Mouse (Mus musculus): ENCODE results near the gene Shisa9. TPM values are rescaled to one million over a fixed set of nuclear protein-coding genes. Genes with fewer than 3 reads are reported as not detected.

Shisa9 gene
- polyA plus RNA-seq, 1 experiment: 22.1 TPM

DNA sequence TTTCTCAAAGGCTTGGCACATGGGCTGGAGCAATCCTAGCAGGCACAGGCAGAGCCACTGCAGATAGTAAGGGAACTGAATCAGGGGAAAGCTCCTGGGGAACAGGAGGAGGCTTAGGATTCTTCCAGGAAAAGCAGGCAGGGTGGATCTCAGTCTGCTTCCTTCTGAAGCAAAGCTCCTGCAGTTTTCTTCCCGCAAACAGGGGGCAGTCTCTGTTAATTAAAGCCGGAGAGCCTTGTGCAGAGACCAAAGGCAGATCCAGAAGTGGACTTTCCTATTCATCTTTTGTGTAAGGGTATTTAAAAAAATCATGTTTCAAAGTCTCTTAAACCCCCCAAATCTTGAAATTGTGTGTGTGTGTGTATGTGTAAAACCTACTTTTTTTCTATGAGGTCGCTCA lies 3.1 kb upstream of the Shisa9 start:
- TF ChIP-seq CTCF (IDR thresholded peaks at IDR 0.05; ENCODE audit: borderline replicate concordance, insufficient read depth, low read depth, low read length): peak; percentile 24; the same call in 1 of the 2 replicates
- TF ChIP-seq POLR2A (IDR thresholded peaks at IDR 0.05; ENCODE audit: borderline replicate concordance, insufficient read depth, low read length): no peak
- peak; percentile 9 to 20 for DNase-seq
- no peak overlapping the region for H3K4me3 ChIP-seq (replicated peaks; ENCODE audit: insufficient read depth, low read depth, low read length)
- no peak overlapping the region for H3K27ac ChIP-seq (ENCODE audit: insufficient read depth, low read length)
- H3K4me1 ChIP-seq (ENCODE audit: control insufficient read depth, insufficient read depth, low read length): peaks cover 3% of the 10 kb centered on the region; the same call in 1 of the 2 replicates
- peaks cover 4% of the 10 kb centered on the region; the same call in 1 of the 2 replicates for H3K27me3 ChIP-seq (ENCODE audit: control insufficient read depth, insufficient read depth, low read length)
- 20% methylated on average over 3 of the region's 3 CpGs for WGBS

DNA sequence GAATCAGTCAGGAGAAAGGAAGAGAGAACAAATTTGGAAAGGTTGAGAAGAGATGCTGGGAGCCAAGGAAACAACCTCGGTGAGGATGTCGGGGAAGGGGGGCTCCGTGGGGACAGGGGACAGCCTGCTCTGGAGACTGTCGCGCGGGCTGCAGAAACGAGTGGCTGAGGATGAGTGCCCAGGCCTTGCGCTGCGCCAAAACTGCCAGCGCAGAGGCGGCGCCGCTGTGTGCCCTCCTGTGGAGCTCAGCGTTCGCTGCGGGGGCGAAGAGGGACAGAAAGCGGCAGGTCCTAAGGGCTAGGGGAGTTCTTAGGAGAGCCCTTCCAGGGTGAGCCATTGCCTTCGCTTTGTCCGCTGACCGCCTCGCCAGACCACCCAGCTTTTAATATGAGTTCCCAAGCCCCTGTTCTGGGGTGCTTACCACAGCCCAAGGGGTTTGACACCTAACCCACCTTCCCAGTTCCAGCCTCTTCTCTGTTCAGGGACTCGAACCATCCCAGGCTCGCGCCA lies 752 bp upstream of the Shisa9 start:
- Histone ChIP-seq H3K27ac (ENCODE audit: insufficient read depth, low read length) (no peak overlapping the region), H3K4me1 (ENCODE audit: control insufficient read depth, insufficient read depth, low read length) (peaks cover 3% of the 10 kb centered on the region; the same call in 1 of the 2 replicates), H3K4me3 (replicated peaks; ENCODE audit: insufficient read depth, low read depth, low read length) (peak overlapping the region; percentile 54), H3K27me3 (ENCODE audit: control insufficient read depth, insufficient read depth, low read length) (peaks cover 4% of the 10 kb centered on the region; the same call in 1 of the 2 replicates)
- WGBS: under 1% methylated on average over 25 of the region's 25 CpGs
- TF ChIP-seq POLR2A (IDR thresholded peaks at IDR 0.05; ENCODE audit: borderline replicate concordance, insufficient read depth, low read length): no peak
- no peak for TF ChIP-seq CTCF (IDR thresholded peaks at IDR 0.05; ENCODE audit: borderline replicate concordance, insufficient read depth, low read depth, low read length)
- DNase-seq: peak; percentile 9 to 14

DNA sequence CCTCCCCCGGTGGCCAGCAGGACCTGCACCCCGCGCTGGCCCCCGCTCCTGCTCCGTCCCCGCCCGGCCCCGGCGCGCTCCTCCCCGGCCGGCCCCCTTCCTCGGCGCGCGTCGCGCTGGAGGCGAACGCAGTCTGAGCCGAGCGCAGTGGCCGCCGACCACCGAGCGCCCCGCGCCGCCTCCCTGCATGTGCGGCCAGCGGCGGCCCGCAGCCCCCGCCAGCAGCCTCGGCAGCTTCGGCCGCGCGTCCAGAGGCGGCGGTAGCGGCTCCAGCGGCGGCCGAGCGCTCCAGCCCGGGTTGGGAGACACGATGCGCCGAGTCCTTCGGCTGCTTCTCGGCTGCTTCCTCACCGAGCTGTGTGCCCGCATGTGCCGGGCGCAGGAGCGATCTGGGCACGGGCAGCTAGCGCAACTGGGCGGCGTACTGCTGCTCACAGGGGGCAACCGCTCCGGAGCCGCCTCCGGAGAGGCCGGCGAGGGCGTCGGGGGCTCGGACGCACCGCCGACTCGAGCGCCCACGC lies 418 bp downstream of the Shisa9 start:
- H3K4me3 ChIP-seq (replicated peaks; ENCODE audit: insufficient read depth, low read depth, low read length): peak overlapping the region; percentile 54
- no peak for TF ChIP-seq CTCF (IDR thresholded peaks at IDR 0.05; ENCODE audit: borderline replicate concordance, insufficient read depth, low read depth, low read length)
- TF ChIP-seq POLR2A (IDR thresholded peaks at IDR 0.05; ENCODE audit: borderline replicate concordance, insufficient read depth, low read length): no peak
- under 1% methylated on average over 76 of the region's 76 CpGs for WGBS
- H3K4me1 ChIP-seq (ENCODE audit: control insufficient read depth, insufficient read depth, low read length): peaks cover 3% of the 10 kb centered on the region; the same call in 1 of the 2 replicates
- peak; percentile 12 to 28 for DNase-seq
- peaks cover 4% of the 10 kb centered on the region; the same call in 1 of the 2 replicates for H3K27me3 ChIP-seq (ENCODE audit: control insufficient read depth, insufficient read depth, low read length)
- no peak overlapping the region for H3K27ac ChIP-seq (ENCODE audit: insufficient read depth, low read length)

DNA sequence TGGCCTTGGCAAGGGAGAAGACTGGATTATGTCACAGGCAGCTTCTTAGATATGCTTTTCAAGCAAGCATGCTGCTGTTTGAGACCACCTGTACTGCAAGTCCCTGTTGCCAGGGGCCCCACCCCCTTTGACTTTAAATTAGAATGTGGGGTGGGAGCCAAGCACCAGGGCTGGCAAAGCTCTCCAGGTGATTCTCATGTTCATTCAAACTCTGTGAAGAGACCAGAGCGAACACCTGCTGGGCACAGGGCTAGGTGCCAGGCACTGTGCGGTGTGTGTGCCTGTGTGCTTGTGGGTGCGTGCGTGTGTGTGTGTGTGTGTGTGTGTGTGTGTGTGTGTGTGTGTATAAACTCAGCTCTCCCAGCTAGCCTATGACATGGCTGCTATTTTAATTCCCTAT lies 3.1 kb downstream of the Shisa9 start:
- peaks cover 3% of the 10 kb centered on the region; the same call in 1 of the 2 replicates for H3K4me1 ChIP-seq (ENCODE audit: control insufficient read depth, insufficient read depth, low read length)
- H3K4me3 ChIP-seq (replicated peaks; ENCODE audit: insufficient read depth, low read depth, low read length): no peak overlapping the region
- DNase-seq: no peak
- peaks cover 4% of the 10 kb centered on the region; the same call in 1 of the 2 replicates for H3K27me3 ChIP-seq (ENCODE audit: control insufficient read depth, insufficient read depth, low read length)
- H3K27ac ChIP-seq (ENCODE audit: insufficient read depth, low read length): no peak overlapping the region
- 34% methylated on average over 4 of the region's 4 CpGs for WGBS
- TF ChIP-seq POLR2A (IDR thresholded peaks at IDR 0.05; ENCODE audit: borderline replicate concordance, insufficient read depth, low read length) (no peak), CTCF (IDR thresholded peaks at IDR 0.05; ENCODE audit: borderline replicate concordance, insufficient read depth, low read depth, low read length) (no peak)

DNA sequence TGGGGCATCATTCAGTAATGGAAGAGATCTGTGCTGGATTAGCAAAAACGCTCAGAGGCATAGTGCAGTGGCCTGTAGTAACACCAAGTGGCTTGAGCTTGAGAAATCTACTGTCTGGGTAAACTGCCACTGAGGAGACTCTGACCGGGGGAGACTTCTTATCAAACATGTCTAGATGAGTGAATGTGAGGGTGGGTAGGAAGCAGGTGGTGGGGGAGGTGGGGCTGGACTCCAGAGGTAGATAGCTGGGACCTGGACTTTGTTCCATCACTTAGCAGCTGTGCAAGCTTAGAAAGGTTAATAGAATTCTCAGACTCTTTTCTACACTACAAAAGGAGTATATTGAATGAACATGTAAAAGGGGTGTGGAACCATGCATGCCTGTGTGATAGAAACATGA lies 21.3 kb downstream of the Shisa9 start:
- WGBS: 84% methylated on average over 2 of the region's 2 CpGs
- H3K27me3 ChIP-seq (ENCODE audit: control insufficient read depth, insufficient read depth, low read length): no peaks in the 10 kb centered on the region
- no peaks in the 10 kb centered on the region for H3K4me1 ChIP-seq (ENCODE audit: control insufficient read depth, insufficient read depth, low read length)
- H3K27ac ChIP-seq (ENCODE audit: insufficient read depth, low read length): no peak overlapping the region
- TF ChIP-seq CTCF (IDR thresholded peaks at IDR 0.05; ENCODE audit: borderline replicate concordance, insufficient read depth, low read depth, low read length): no peak
- no peak for TF ChIP-seq POLR2A (IDR thresholded peaks at IDR 0.05; ENCODE audit: borderline replicate concordance, insufficient read depth, low read length)
- H3K4me3 ChIP-seq (replicated peaks; ENCODE audit: insufficient read depth, low read depth, low read length): no peak overlapping the region
- no peak for DNase-seq

DNA sequence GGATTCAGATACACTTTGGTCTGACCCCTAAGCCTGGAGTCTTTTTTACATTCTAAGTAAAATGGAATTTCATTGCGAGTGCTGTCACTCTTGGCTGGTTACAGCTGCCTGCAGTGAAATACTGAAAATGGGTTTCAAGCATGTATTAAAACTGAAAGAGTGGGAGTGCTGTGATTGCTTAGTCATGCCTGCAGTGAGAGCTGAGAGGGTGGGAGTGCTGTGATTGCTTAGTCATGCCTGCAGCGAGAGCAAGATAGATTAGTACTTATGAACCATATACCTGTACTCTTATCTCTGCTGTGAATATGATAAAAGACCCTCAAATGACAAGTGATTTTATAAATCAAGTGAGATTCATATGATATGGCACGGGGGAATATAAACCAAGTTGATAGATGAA lies 26.2 kb downstream of the Shisa9 start:
- no peaks in the 10 kb centered on the region for H3K27me3 ChIP-seq (ENCODE audit: control insufficient read depth, insufficient read depth, low read length)
- H3K4me1 ChIP-seq (ENCODE audit: control insufficient read depth, insufficient read depth, low read length): no peaks in the 10 kb centered on the region
- no peak overlapping the region for H3K4me3 ChIP-seq (replicated peaks; ENCODE audit: insufficient read depth, low read depth, low read length)
- no peak for DNase-seq
- WGBS: 92% methylated on average over 3 of the region's 3 CpGs
- H3K27ac ChIP-seq (ENCODE audit: insufficient read depth, low read length): no peak overlapping the region
- TF ChIP-seq CTCF (IDR thresholded peaks at IDR 0.05; ENCODE audit: borderline replicate concordance, insufficient read depth, low read depth, low read length): no peak
- no peak for TF ChIP-seq POLR2A (IDR thresholded peaks at IDR 0.05; ENCODE audit: borderline replicate concordance, insufficient read depth, low read length)

DNA sequence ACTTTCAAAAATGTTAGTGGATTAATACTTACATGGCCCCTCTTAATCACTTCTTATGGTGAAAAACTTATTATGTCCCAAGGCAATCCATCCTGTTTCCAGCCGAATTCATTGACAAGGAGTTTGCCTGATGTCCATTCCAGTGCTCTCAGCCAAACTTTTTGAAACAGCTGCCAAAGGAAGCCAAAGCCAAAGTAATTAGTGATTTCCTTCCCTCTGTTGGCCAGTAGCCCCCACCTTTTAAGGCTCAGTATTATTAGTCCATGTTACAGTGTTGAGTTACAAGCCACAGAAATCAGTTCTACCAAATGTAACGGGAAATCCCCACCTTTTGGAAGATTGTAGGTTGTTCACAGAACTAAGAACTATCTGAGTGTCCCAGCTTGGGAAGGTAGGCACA lies 28.8 kb downstream of the Shisa9 start:
- Histone ChIP-seq H3K27ac (ENCODE audit: insufficient read depth, low read length) (no peak overlapping the region), H3K4me3 (replicated peaks; ENCODE audit: insufficient read depth, low read depth, low read length) (no peak overlapping the region), H3K4me1 (ENCODE audit: control insufficient read depth, insufficient read depth, low read length) (no peaks in the 10 kb centered on the region), H3K27me3 (ENCODE audit: control insufficient read depth, insufficient read depth, low read length) (no peaks in the 10 kb centered on the region)
- WGBS: 48% methylated on average over 2 of the region's 2 CpGs
- DNase-seq: no peak
- TF ChIP-seq CTCF (IDR thresholded peaks at IDR 0.05; ENCODE audit: borderline replicate concordance, insufficient read depth, low read depth, low read length) (no peak), POLR2A (IDR thresholded peaks at IDR 0.05; ENCODE audit: borderline replicate concordance, insufficient read depth, low read length) (no peak)

DNA sequence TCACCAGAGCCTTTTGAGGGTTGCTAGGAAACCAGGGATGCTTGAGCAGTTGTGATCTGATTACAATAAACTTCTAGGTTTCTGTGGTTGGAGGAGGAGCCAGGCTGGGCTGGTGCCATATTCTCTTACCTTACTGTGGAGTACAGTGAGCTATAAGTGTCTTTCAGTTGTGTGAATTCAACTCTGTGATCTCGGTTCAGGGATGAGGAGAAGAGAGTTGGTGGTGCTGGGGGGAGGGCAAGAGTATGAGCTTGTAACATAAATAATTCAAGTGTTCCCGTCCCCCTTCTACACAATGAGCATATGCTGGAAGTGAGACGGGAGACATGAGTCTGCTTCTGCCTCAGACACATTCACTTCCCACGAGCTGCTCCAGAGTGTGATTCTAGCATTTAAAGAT lies 30.6 kb downstream of the Shisa9 start:
- Histone ChIP-seq H3K4me3 (replicated peaks; ENCODE audit: insufficient read depth, low read depth, low read length) (no peak overlapping the region), H3K27me3 (ENCODE audit: control insufficient read depth, insufficient read depth, low read length) (no peaks in the 10 kb centered on the region), H3K4me1 (ENCODE audit: control insufficient read depth, insufficient read depth, low read length) (0 out of 2 replicates have a peak, but pooled peaks cover 5% of the 10 kb centered on the region), H3K27ac (ENCODE audit: insufficient read depth, low read length) (no peak overlapping the region)
- TF ChIP-seq CTCF (IDR thresholded peaks at IDR 0.05; ENCODE audit: borderline replicate concordance, insufficient read depth, low read depth, low read length): no peak
- no peak for TF ChIP-seq POLR2A (IDR thresholded peaks at IDR 0.05; ENCODE audit: borderline replicate concordance, insufficient read depth, low read length)
- WGBS: 67% methylated on average over 4 of the region's 4 CpGs
- DNase-seq: no peak

Data from cerebellum, adult 2 months (tissue).